Mouse (Mus musculus): Measurements from ENCODE around the gene Tmem179. TPM values are rescaled to one million over a fixed set of nuclear protein-coding genes. Genes with fewer than 3 reads are reported as not detected.
A peak's percentile ranks its signal among the peaks of the same experiment; 100 is the strongest.

Tmem179 gene
- 23.3 and 30.7 TPM in 2 replicates for polyA plus RNA-seq (2015; fragmentation: Nextera tagmentation; extraction: Ambion mirVana)

DNA sequence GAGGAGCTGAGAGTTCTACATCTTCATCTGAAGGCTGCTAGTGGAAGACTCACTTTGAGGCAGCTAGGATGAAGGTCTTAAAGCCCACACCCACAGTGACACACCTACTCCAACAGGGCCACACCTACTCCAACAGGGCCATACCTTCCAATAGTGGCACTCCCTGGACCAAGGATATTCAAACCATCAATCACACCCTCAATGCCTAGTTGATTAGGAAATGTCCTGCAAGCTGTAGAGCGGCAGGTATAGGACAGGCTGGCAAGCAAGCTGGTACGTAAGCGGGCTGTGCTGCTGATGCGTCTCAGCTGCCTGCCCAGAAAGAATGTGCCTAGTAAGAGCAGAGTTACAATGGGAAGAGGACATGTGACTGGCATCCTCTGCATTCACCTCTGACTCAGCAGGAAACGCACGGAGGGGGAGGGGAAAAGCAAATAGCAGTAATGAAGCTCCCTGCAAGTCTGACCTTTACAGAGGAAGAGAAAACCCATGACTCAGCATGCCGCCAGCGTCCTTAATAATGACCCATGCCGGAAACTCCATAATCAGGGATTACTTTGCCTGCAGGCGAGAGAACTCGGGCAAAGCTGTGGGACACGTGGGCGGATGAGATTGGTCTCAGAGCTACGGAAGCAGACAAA is at the start of gene Tmem179:
Gene Tmem179, minus strand, starts transcription at position 51 of the 641 bp plus-strand sequence.
- no peak within 1 kb of the TSS for H3K27ac ChIP-seq
- peaks cover 4% of the 10 kb centered on the region for H3K27me3 ChIP-seq
- WGBS, result 11% methylated on average over 14 of the region's 14 CpGs
- no peaks in the 10 kb centered on the region for H3K9me3 ChIP-seq (replicated peaks)
- H3K4me2 ChIP-seq, result no peak within 1 kb of the TSS
- H3K4me3 ChIP-seq, result no peak within 1 kb of the TSS
- H3K9ac ChIP-seq, result no peak within 1 kb of the TSS
- H3K4me1 ChIP-seq, result peaks cover 17% of the 10 kb centered on the region
- ATAC-seq, result peak; percentile 50
- H3K36me3 ChIP-seq (ENCODE audit: poor library complexity, severe bottlenecking), result no peaks in the 10 kb centered on the region

DNA sequence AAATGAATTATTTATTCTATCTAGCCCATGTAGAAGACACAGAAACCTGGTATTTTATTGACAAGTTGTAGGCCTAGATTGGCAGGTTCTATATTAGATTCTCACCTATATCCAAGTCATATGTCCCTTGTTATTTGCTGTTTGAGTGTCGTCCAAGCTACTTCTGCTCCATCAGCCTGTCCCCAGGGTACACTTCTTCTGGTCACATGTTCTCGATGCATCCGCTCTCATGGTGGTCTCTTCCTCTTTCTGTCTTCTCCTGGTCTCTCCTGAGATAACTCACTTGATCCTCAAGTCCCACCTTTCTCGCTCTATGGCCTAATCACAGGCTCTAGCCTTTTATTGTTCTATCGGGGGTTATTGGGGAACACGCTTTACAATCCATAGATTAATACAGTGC is 46.5 kb upstream of the Tmem179 start:
- H3K27ac ChIP-seq, result no peak overlapping the region
- H3K4me2 ChIP-seq, result no peak overlapping the region
- ATAC-seq, result no peak
- no peak overlapping the region for H3K4me3 ChIP-seq
- no peaks in the 10 kb centered on the region for H3K27me3 ChIP-seq
- H3K9ac ChIP-seq, result no peak overlapping the region
- H3K36me3 ChIP-seq (ENCODE audit: poor library complexity, severe bottlenecking), result no peaks in the 10 kb centered on the region
- no peaks in the 10 kb centered on the region for H3K9me3 ChIP-seq (replicated peaks)
- H3K4me1 ChIP-seq, result no peaks in the 10 kb centered on the region
- WGBS, result 86% methylated on average over 6 of the region's 6 CpGs

- Histone ChIP-seq H3K36me3 (ENCODE audit: poor library complexity, severe bottlenecking) (no peaks in the 10 kb centered on the region), H3K9me3 (replicated peaks) (no peaks in the 10 kb centered on the region), H3K4me3 (no peak overlapping the region), H3K9ac (no peak overlapping the region), H3K27ac (no peak overlapping the region), H3K27me3 (no peaks in the 10 kb centered on the region), H3K4me1 (no peaks in the 10 kb centered on the region), H3K4me2 (no peak overlapping the region)
- no peak for ATAC-seq
- 82% methylated on average over 5 of the region's 5 CpGs for WGBS
Observed at GRCm38 (mm10) chr12:112562462-112562861, 45.9 kb upstream of the Tmem179 start.

DNA sequence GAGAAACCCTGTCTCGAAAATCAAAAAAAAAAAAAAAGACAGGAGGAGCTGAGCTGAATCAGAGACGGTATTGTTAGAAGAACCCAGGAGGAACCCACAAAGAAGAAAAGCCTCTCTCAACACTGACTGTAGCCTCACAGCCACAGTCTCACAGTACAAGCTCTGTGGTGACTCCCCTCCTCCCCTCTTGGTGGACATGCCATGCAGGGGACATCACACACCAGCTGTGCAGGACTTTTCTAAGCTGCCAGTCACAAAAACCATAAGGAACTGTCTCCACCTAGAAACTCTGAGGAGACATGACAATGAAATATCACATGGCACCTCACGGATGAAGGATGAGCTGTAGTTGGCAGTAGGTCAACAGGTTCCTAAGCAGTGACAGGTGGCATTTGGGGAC is 44.6 kb upstream of the Tmem179 start:
- Histone ChIP-seq H3K27me3 (no peaks in the 10 kb centered on the region), H3K27ac (no peak overlapping the region), H3K9me3 (replicated peaks) (no peaks in the 10 kb centered on the region), H3K36me3 (ENCODE audit: poor library complexity, severe bottlenecking) (no peaks in the 10 kb centered on the region), H3K4me1 (no peaks in the 10 kb centered on the region), H3K4me2 (no peak overlapping the region), H3K4me3 (no peak overlapping the region), H3K9ac (no peak overlapping the region)
- no peak for ATAC-seq
- WGBS, result 78% methylated on average over 3 of the region's 3 CpGs

GRCm38 (mm10) chr12:112560176-112560797 is 43.7 kb upstream of the Tmem179 start:
- no peaks in the 10 kb centered on the region for H3K4me1 ChIP-seq
- no peak overlapping the region for H3K27ac ChIP-seq
- H3K4me3 ChIP-seq, result no peak overlapping the region
- H3K27me3 ChIP-seq, result no peaks in the 10 kb centered on the region
- no peak overlapping the region for H3K9ac ChIP-seq
- no peaks in the 10 kb centered on the region for H3K36me3 ChIP-seq (ENCODE audit: poor library complexity, severe bottlenecking)
- H3K9me3 ChIP-seq (replicated peaks), result no peaks in the 10 kb centered on the region
- 55% methylated on average over 4 of the region's 5 CpGs for WGBS
- no peak for ATAC-seq
- no peak overlapping the region for H3K4me2 ChIP-seq

DNA sequence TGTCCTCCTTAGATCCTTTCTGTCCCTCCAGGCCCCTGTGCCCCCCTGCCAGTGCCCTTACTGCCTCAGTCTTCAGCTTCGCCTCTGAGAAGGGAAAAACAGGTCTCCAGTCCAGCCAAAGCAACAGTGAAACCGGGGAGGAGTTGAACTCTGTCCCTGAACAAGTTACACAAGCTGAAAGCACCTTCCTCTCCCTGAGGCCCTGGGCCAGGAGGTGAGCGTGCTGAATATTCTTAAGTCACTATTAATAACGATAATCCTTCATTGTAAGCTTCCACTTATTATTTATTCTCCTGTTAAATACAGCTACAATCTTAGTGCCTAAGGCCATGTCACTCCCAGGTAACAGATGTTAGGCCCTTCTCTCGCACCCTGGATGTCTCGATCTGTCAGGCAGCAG is 43.1 kb upstream of the Tmem179 start:
- Histone ChIP-seq H3K9ac (no peak overlapping the region), H3K9me3 (replicated peaks) (no peaks in the 10 kb centered on the region), H3K27ac (no peak overlapping the region), H3K4me3 (no peak overlapping the region), H3K27me3 (no peaks in the 10 kb centered on the region), H3K4me2 (no peak overlapping the region), H3K4me1 (0 out of 2 replicates have a peak, but pooled peaks cover 5% of the 10 kb centered on the region), H3K36me3 (ENCODE audit: poor library complexity, severe bottlenecking) (no peaks in the 10 kb centered on the region)
- no peak for ATAC-seq
- 77% methylated on average over 6 of the region's 6 CpGs for WGBS

DNA sequence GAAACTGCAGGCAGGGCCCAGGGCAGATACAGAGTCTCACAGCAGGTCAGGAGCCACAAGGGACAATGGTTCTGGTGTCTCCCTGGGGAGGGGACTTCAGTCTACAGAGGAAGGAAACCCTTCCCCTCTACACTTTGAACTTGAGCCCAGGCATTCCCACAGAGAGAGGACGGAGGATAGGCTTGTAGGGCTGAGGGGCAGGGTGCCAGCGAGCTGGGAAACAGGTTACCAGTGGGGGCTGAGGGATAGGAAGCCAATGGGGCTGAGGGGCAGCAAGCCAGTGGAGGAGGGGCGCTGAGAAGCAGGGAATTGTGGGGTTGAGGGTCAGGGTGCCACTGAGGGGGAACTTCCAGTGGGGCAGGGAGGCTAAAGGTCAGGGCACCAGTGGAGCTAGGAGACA is 42.7 kb upstream of the Tmem179 start:
- Histone ChIP-seq H3K9me3 (replicated peaks) (no peaks in the 10 kb centered on the region), H3K4me2 (no peak overlapping the region), H3K27ac (no peak overlapping the region), H3K4me3 (no peak overlapping the region), H3K36me3 (ENCODE audit: poor library complexity, severe bottlenecking) (no peaks in the 10 kb centered on the region), H3K27me3 (no peaks in the 10 kb centered on the region), H3K4me1 (0 out of 2 replicates have a peak, but pooled peaks cover 5% of the 10 kb centered on the region), H3K9ac (no peak overlapping the region)
- WGBS, result 48% methylated on average over 3 of the region's 3 CpGs
- ATAC-seq, result no peak

- Histone ChIP-seq H3K4me2 (no peak overlapping the region), H3K4me1 (peaks cover 12% of the 10 kb centered on the region; the same call in 1 of the 2 replicates), H3K36me3 (ENCODE audit: poor library complexity, severe bottlenecking) (no peaks in the 10 kb centered on the region), H3K4me3 (no peak overlapping the region), H3K27me3 (no peaks in the 10 kb centered on the region), H3K27ac (no peak overlapping the region), H3K9me3 (replicated peaks) (no peaks in the 10 kb centered on the region), H3K9ac (no peak overlapping the region)
- 74% methylated on average over 5 of the region's 5 CpGs for WGBS
- no peak for ATAC-seq
Observed at GRCm38 (mm10) chr12:112557219-112557618, 40.7 kb upstream of the Tmem179 start.

- Histone ChIP-seq H3K27me3 (no peaks in the 10 kb centered on the region), H3K4me2 (no peak overlapping the region), H3K4me1 (peaks cover 17% of the 10 kb centered on the region), H3K9me3 (replicated peaks) (no peaks in the 10 kb centered on the region), H3K4me3 (no peak overlapping the region), H3K36me3 (ENCODE audit: poor library complexity, severe bottlenecking) (no peaks in the 10 kb centered on the region), H3K27ac (no peak overlapping the region), H3K9ac (no peak overlapping the region)
- 76% methylated on average over 9 of the region's 9 CpGs for WGBS
- no peak for ATAC-seq
Observed at GRCm38 (mm10) chr12:112556531-112557060, 40.0 kb upstream of the Tmem179 start.

- H3K4me3 ChIP-seq, result no peak overlapping the region
- H3K4me1 ChIP-seq, result peaks cover 21% of the 10 kb centered on the region
- no peaks in the 10 kb centered on the region for H3K9me3 ChIP-seq (replicated peaks)
- no peak overlapping the region for H3K9ac ChIP-seq
- no peak overlapping the region for H3K27ac ChIP-seq
- H3K27me3 ChIP-seq, result no peaks in the 10 kb centered on the region
- 24% methylated on average over 12 of the region's 12 CpGs for WGBS
- no peaks in the 10 kb centered on the region for H3K36me3 ChIP-seq (ENCODE audit: poor library complexity, severe bottlenecking)
- no peak for ATAC-seq
- H3K4me2 ChIP-seq, result no peak overlapping the region
Observed at GRCm38 (mm10) chr12:112554900-112555299, 38.4 kb upstream of the Tmem179 start.

GRCm38 (mm10) chr12:112552520-112552919 is 36.0 kb upstream of the Tmem179 start:
- no peak overlapping the region; the same call in 1 of the 2 replicates for H3K27ac ChIP-seq
- H3K9me3 ChIP-seq (replicated peaks), result no peaks in the 10 kb centered on the region
- ATAC-seq, result peak; percentile 20; the same call in 1 of the 2 replicates
- H3K4me3 ChIP-seq, result no peak overlapping the region
- no peaks in the 10 kb centered on the region for H3K27me3 ChIP-seq
- WGBS, result 75% methylated on average over 5 of the region's 5 CpGs
- no peak overlapping the region for H3K4me2 ChIP-seq
- no peaks in the 10 kb centered on the region for H3K36me3 ChIP-seq (ENCODE audit: poor library complexity, severe bottlenecking)
- no peak overlapping the region for H3K9ac ChIP-seq
- peaks cover 21% of the 10 kb centered on the region for H3K4me1 ChIP-seq

DNA sequence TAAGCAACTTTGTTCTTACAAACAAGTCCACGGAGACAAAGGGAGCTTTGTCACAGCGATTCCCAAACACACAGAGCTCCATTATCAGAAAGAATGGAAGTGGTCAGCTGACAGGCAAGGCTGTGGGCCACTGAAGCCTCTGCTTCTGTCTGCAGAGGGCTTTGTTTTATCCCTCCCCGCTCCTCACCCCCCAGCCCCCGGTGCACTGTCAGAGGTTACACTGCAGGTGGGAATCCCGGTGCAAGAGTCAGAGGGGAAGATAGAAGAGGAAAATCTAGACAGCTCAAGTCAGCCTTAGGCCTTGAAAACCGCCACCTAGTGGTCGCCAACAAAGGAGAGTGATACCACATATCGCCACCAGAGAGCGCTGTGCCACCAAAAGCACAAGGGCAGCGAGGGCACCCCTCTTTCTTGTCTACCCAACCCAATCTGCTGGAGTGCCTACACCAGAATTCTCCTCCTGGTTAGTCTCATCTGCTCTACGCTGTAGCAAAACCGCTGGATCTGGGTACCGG is 35.4 kb upstream of the Tmem179 start:
- Histone ChIP-seq H3K4me1 (peaks cover 21% of the 10 kb centered on the region), H3K36me3 (ENCODE audit: poor library complexity, severe bottlenecking) (no peaks in the 10 kb centered on the region), H3K4me3 (no peak overlapping the region), H3K4me2 (peak overlapping the region; percentile 21; the same call in 1 of the 2 replicates), H3K9ac (no peak overlapping the region), H3K27ac (peak overlapping the region; percentile 32; the same call in 1 of the 2 replicates), H3K27me3 (no peaks in the 10 kb centered on the region), H3K9me3 (replicated peaks) (no peaks in the 10 kb centered on the region)
- ATAC-seq, result peak; percentile 80
- 5% methylated on average over 13 of the region's 13 CpGs for WGBS
